Mouse (Mus musculus) thymus, postnatal 36 days (tissue): ENCODE measurements around the gene Hspa1a.
"Not testable (repeated sequence)": the region's sequence is repeated elsewhere in the genome, so short reads cannot be mapped to it uniquely, and the experiment has no call there.

Source experiments
- DNase-seq, 2 experiments: peaks; one replicate each; pipeline ENCODE4 v3.0.0; 2022; ENCODE audit warnings: mixed read lengths in 2 of 2

Gene Hspa1a

DNA sequence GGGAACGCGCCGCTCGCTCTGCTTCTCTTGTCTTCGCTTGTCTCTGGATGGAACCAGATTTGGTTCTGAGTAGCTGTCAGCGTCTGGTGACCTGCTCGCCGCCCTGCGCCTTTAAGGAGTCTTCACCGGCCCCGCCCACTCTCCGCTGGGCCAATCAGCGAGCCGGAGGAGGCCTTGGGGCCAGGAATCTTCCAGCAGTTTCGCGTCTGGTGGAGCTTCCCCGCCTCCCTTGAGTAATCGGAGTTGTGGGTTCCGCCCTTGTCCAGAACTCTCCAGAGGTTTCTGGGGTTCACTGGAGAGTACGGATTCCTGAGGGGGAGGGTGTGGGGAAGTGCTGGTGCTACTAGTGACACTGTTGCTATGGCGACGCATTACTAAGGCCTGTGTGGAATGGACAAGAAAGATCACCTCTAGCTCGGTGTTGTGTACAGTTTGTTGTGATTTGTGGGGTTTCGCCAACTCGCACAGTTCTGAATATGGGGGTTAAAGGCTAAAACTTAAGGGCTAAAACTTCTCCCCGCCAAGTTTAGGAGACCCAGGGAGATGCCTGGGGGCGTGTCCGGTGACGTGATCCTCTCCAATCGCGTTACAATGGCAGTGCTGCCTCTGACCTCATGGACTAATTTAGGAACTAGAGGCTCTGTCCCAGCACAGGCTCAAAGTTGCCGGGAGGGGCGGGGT is at the start of gene Hspa1a, which contains the start of gene Hspa1l:
Hspa1a (minus strand) TSS at position 88 of the 681 bp plus-strand sequence.
Hspa1l (plus strand) TSS at position 635 of the 681 bp plus-strand sequence.
- DNase-seq: peak; percentile 64 to 65

GRCm38 (mm10) chr17:35021163-35021808 is 49.3 kb upstream of the Hspa1a start:
- peak; percentile 86 to 91 for DNase-seq

DNA sequence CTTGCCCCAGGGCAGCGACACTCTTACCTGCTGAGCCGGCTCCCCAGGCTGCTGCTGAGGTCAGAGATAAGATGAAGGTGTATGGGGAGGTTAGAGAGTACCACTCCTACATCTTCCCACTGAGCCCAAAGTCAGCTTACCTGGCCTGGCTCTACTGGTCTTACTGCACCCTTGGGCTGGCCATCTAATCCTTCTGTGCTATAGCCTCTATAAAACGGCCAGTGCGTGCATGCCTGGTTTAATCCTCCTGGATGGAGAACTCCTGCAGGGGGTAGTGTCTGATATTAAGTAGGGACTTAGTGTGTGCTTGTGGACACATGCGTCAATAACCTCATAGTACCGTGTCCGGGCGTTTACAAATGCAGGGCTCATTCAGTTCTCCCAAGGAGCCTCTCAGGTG is 48.6 kb upstream of the Hspa1a start:
- no peak for DNase-seq

- DNase-seq: no peak
Measured at GRCm38 (mm10) chr17:35019894-35020293, 47.9 kb upstream of the Hspa1a start.

GRCm38 (mm10) chr17:35018171-35018570 is 46.2 kb upstream of the Hspa1a start:
- no peak for DNase-seq

DNA sequence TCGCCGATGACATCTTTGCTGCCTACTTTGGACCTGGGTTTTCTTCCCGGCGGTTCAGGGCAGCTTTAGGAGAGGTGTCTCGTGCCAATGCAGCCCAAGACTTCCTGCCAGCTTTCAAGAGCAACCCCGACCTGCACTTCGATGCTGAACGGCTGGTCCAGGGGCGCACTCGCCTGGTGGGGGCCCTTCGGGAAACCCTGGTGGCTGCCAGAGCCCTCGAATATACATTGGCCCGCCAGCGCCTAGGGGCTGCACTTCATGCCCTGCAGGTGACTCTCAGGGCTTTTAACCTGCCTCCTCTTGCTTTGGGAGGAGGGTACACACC is 45.7 kb upstream of the Hspa1a start:
- no peak for DNase-seq

- no peak for DNase-seq
Measured at GRCm38 (mm10) chr17:35016791-35017705, 45.1 kb upstream of the Hspa1a start.

DNA sequence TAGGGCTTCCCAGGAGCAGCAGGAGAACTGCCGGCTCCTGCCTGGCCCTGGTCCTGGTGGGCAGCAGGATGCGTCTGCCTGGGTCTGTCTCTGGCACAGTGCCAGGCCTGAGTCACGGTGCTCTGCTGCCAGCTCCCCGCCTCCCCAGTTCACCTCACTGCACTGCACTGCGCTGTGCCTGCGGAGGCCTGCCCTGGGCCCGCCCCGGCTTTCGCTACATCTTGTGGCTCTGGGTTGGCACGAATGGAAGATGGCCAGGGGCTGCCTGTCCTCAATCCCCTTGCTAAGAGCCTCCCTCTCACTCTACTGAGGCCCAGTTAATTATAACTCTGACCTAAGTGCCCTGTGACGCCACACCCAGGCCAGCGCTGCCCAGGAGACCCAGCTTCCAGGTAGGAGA is 44.4 kb upstream of the Hspa1a start, which contains the start of gene Vwa7:
Vwa7 (plus strand) TSS at position 204 of the 400 bp plus-strand sequence.
- DNase-seq: no peak

DNA sequence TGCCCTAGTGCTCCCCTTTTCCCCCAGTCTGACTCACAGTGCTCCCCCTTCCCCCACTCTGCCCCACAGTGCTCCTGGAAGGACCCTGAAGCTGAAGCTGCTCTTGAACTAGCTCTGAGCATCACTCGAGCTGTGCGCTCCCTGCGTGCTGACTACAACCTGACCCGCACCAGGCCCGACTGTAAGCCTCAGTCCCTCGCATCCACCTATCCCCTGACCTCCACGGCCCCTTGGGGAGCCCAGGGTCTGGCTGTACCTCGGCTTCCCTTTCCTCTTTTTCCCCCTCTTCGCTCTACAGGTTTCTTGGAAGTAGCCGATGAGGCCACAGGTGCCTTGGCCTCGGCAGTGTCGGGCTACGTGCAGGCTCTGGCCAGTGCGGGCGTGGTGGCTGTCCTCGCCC is 43.3 kb upstream of the Hspa1a start:
- no peak for DNase-seq

- DNase-seq: no peak
Measured at GRCm38 (mm10) chr17:35013221-35013620, 41.3 kb upstream of the Hspa1a start.

GRCm38 (mm10) chr17:35012430-35012829 is 40.5 kb upstream of the Hspa1a start:
- no peak for DNase-seq

GRCm38 (mm10) chr17:35011440-35011839 is 39.5 kb upstream of the Hspa1a start:
- no peak for DNase-seq

- no peak for DNase-seq
Measured at GRCm38 (mm10) chr17:35009586-35009985, 37.6 kb upstream of the Hspa1a start.

DNA sequence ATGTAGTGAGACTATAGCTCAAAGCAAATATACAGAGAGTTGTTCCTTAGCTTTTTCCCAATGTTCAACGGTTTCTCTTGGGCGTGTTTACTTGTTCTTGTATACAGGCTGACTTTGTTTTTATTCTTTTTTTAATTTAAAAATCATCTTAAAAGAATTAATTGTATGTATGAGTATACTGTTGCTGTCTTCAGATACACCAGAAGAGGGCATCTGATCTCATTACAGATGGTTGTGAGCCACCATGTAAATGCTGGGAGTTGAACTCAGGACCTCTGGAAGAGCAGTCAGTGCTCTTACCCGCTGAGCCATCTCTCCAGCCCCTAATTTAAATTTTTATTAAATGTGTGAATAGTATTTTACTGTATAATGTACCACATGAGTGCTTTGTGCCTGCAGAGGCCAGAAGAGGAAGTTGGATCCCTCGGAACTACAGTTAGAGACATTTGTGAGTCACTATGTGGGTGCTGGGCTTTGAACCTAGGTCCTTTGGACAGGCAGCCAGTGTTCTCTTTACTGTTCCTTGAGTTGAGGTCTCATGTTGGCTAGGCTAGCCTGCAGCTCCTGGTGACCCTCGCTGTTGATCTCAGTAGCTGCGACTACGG is 35.5 kb upstream of the Hspa1a start:
- DNase-seq: no peak

DNA sequence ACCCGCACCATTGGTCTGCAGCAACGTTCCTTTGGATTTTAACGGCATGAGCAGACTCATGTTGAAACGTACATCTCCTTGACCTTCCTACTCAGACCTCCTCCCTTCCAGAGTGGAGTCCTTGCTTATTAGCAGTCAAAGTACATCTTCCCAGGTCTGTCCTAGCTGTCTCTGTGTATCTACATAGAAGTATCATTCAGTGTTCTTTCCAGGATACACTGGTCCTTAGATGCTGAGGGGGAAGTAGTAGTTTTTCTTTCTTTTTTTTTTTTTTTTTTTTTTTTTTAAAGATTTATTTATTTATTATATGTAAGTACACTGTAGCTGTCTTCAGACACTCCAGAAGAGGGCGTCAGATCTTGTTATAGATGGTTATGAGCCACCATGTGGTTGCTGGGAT is 33.9 kb upstream of the Hspa1a start:
- DNase-seq: not testable (repeated sequence)

- DNase-seq: no peak
Measured at GRCm38 (mm10) chr17:35005158-35005557, 33.2 kb upstream of the Hspa1a start.

DNA sequence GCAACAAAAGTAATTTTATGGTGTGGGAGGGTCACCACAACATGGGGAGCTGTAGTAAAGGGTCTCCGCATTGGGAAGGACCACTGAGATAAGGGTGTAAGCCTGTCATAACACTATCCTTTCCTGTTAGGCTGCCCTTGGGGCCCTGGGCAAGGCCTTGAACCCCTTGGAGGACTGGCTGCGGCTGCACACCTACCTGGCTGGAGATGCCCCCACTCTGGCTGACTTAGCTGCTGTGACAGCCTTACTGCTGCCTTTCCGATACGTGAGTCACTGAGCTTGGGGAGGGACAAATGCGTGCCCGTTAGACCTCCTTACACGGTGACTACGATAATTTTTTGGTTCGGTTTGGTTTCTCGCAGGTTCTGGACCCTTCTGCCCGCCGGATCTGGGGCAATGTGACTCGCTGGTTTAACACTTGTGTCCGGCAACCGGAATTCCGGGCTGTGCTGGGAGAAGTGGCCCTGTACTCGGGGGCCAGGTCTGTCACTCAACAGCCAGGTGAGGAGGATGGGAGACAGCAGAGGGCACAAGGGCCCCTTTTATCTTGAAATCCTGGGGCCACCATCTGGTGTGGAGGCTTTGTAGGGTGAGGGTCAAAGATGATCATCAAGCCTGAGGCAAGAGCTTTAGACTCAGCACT is 32.2 kb upstream of the Hspa1a start:
- no peak for DNase-seq

- no peak for DNase-seq
Measured at GRCm38 (mm10) chr17:35003022-35003838, 31.3 kb upstream of the Hspa1a start.

DNA sequence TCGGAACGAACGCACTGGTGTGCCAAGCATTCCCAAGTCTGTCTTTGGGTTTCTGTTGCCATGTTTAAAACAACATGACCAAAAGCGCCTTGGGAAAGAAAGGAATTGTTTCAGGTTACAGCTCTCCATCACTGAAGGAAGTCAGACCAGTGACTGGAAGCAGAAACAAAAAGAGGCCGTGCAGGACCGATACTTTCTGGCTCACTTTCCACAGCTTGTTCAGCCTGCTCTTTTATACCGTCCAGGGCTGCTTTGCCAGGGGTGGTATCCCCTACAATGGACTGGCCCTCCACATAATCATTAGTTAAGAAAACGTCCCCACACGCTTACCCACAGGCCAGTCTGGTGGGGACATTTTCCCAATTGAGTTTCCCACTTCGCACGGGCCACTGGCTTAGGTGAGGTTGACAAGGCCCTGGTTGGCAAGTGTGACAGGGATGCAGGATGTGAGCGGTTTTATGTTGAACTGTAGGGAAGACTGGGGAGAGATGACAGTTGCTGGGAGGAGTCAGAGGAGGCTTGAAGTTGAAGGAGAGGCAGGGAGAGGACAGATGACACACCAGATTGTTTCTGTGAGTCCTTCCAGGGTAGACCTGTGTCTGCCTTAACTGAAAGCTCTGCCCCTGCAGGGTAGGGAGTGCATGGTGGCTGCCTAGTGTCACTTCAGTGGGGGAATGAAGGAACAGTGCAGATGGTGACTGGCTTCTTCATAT is 30.4 kb upstream of the Hspa1a start:
- DNase-seq: no peak

- DNase-seq: no peak
Measured at GRCm38 (mm10) chr17:35001452-35002152, 29.6 kb upstream of the Hspa1a start.
